8 mouse cellular contexts compared by ENCODE assay signal in the genomic region with DNA sequence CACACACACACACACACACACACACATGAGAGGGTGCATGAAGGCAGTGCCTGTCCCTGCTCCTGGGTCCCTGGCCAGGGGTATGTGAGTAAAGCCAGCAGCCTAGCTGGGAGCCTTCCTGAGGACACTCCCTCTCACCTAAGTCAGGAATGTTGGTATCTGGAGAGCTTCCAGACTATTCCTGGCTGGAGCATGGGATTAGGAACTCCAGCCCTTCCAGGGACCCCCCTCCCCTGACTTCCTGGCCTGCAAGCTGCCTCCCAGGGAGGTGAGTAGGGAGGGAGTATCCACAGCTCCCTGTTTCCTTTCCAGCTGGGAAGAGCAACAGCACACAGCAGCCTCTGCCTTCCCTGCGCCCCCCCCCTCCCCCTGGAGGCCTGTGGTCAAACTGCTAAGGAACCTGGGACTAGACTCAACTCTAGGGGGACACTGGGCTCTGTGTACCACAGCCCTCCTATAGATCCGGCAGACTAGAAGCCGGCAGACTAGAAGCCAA. TPM values are rescaled to one million over a fixed set of nuclear protein-coding genes. Genes with fewer than 3 reads are reported as not detected.
A peak's percentile ranks its signal among the peaks of the same experiment; 100 is the strongest.
DNase-seq lines count a peak whose midpoint lies in the region; ATAC-seq lines count a peak whose summit lies in the region.

No protein-coding gene starts in this region.

- H3K27ac ChIP-seq in midbrain, embryonic 16.5 days (ENCODE audit: low read length) = no peak overlapping the region
- H3K27ac ChIP-seq in midbrain, embryonic 11.5 days (ENCODE audit: low read depth, low read length) = no peak overlapping the region
- H3K27ac ChIP-seq in heart, embryonic 10.5 days = peak overlapping the region; percentile 91
- H3K27ac ChIP-seq in stomach, embryonic 15.5 days = peak overlapping the region; percentile 61

- no peak overlapping the region for H3K4me3 ChIP-seq in midbrain, embryonic 16.5 days (ENCODE audit: low read depth, low read length)
- no peak overlapping the region for H3K4me3 ChIP-seq in midbrain, embryonic 11.5 days (ENCODE audit: low read depth, low read length)
- peak overlapping the region; percentile 50 for H3K4me3 ChIP-seq in heart, embryonic 10.5 days
- H3K4me3 ChIP-seq in stomach, embryonic 15.5 days (replicated peaks) = no peak overlapping the region

- peaks cover 2% of the 10 kb centered on the region; the same call in 1 of the 2 replicates for H3K4me1 ChIP-seq in midbrain, embryonic 16.5 days (ENCODE audit: control insufficient read depth, insufficient read depth, low read length)
- no peaks in the 10 kb centered on the region for H3K4me1 ChIP-seq in midbrain, embryonic 11.5 days (ENCODE audit: control insufficient read depth, insufficient read depth, low read length)
- H3K4me1 ChIP-seq in heart, embryonic 10.5 days = peaks cover 74% of the 10 kb centered on the region
- H3K4me1 ChIP-seq in stomach, embryonic 15.5 days = peaks cover 23% of the 10 kb centered on the region

- 0 out of 2 replicates have a peak, but pooled peaks have one; percentile 10 for ATAC-seq in midbrain, embryonic 16.5 days
- no peak for ATAC-seq in midbrain, embryonic 11.5 days (ENCODE audit: low FRiP score)
- peak; percentile 70; the same call in 1 of the 2 replicates for ATAC-seq in stomach, embryonic 15.5 days (ENCODE audit: insufficient read depth, low FRiP score, low read depth)
- ATAC-seq in erythroblast, adult 5-6 weeks (replicated peaks; ENCODE audit: low FRiP score, poor library complexity, severe bottlenecking) = no peak
- no peak for ATAC-seq in megakaryocyte progenitor cell, adult 5-6 weeks (replicated peaks; ENCODE audit: poor library complexity)

- DNase-seq in midbrain, embryonic 11.5 days (ENCODE audit: low spot score, missing footprints) = no peak
- DNase-seq in heart, embryonic 10.5 days (ENCODE audit: low spot score) = peak; percentile 88
- peak; percentile 84 for DNase-seq in kidney, postnatal 10 days
- DNase-seq in retina, postnatal 1 day = no peak

- H3K9me3 ChIP-seq in midbrain, embryonic 16.5 days (replicated peaks; ENCODE audit: control insufficient read depth, low read length, poor library complexity, severe bottlenecking) = no peaks in the 10 kb centered on the region
- H3K9me3 ChIP-seq in midbrain, embryonic 11.5 days (ENCODE audit: control insufficient read depth, low read length) = no peaks in the 10 kb centered on the region
- no peaks in the 10 kb centered on the region for H3K9me3 ChIP-seq in heart, embryonic 10.5 days
- no peaks in the 10 kb centered on the region for H3K9me3 ChIP-seq in stomach, embryonic 15.5 days

- H3K27me3 ChIP-seq in midbrain, embryonic 16.5 days (ENCODE audit: control insufficient read depth, insufficient read depth, low read depth, low read length) = no peaks in the 10 kb centered on the region
- H3K27me3 ChIP-seq in midbrain, embryonic 11.5 days (ENCODE audit: control insufficient read depth, insufficient read depth, low read length) = no peaks in the 10 kb centered on the region
- peaks cover 10% of the 10 kb centered on the region; the same call in 1 of the 2 replicates for H3K27me3 ChIP-seq in heart, embryonic 10.5 days (ENCODE audit: insufficient read depth, poor library complexity, severe bottlenecking)
- no peaks in the 10 kb centered on the region for H3K27me3 ChIP-seq in stomach, embryonic 15.5 days (replicated peaks)

- H3K9ac ChIP-seq in midbrain, embryonic 16.5 days (ENCODE audit: low read depth, low read length) = no peak overlapping the region
- no peak overlapping the region for H3K9ac ChIP-seq in midbrain, embryonic 11.5 days (ENCODE audit: low read length)
- no peak overlapping the region for H3K9ac ChIP-seq in stomach, embryonic 15.5 days

- 34% methylated on average over 3 of the region's 3 CpGs for WGBS in midbrain, embryonic 16.5 days
- WGBS in midbrain, embryonic 11.5 days = 18% methylated on average over 3 of the region's 3 CpGs
- WGBS in heart, embryonic 10.5 days = 7% methylated on average over 3 of the region's 3 CpGs
- 27% methylated on average over 3 of the region's 3 CpGs for WGBS in stomach, embryonic 15.5 days

- no peak overlapping the region for H3K4me2 ChIP-seq in midbrain, embryonic 16.5 days (ENCODE audit: low read length)
- no peak overlapping the region for H3K4me2 ChIP-seq in midbrain, embryonic 11.5 days
- H3K4me2 ChIP-seq in stomach, embryonic 15.5 days = no peak overlapping the region

- no peaks in the 10 kb centered on the region for H3K36me3 ChIP-seq in midbrain, embryonic 16.5 days (ENCODE audit: control insufficient read depth, insufficient read depth, low read length)
- no peaks in the 10 kb centered on the region for H3K36me3 ChIP-seq in midbrain, embryonic 11.5 days (ENCODE audit: control insufficient read depth, insufficient read depth, low read length)
- no peaks in the 10 kb centered on the region for H3K36me3 ChIP-seq in heart, embryonic 10.5 days
- no peaks in the 10 kb centered on the region for H3K36me3 ChIP-seq in stomach, embryonic 15.5 days

RNA-seq across cellular contexts. Expression of gene A530016L24Rik, which starts 1.2 kb away (rescaled TPM):
- 0.16 and 0.17 TPM in 2 replicates for polyA plus RNA-seq in midbrain, embryonic 16.5 days (2015; fragmentation: Nextera tagmentation; extraction: Ambion mirVana)
- polyA plus RNA-seq in midbrain, embryonic 11.5 days (2014; fragmentation: Nextera tagmentation; extraction: Ambion mirVana) = not detected in 2 replicates
- 5.6 and 12.4 TPM in 2 replicates for polyA plus RNA-seq in heart, embryonic 10.5 days (2016; fragmentation: Nextera tagmentation; extraction: Ambion mirVana)
- polyA plus RNA-seq in stomach, embryonic 15.5 days (2015; fragmentation: Nextera tagmentation; extraction: Ambion mirVana) = 0.18 and 0.21 TPM in 2 replicates
- not detected in 2 replicates for total RNA-seq in erythroblast, adult 5-6 weeks (2015; ENCODE audit: low replicate concordance)
- total RNA-seq in erythroblast, adult 5-6 weeks (2017; ENCODE audit: low replicate concordance) = not detected in 2 replicates
- not detected in 2 replicates for total RNA-seq in megakaryocyte progenitor cell, adult 5-6 weeks (2015)
- not detected in 2 replicates for total RNA-seq in megakaryocyte progenitor cell, adult 5-6 weeks (2017)

RNA-seq across cellular contexts. Expression of gene Tmem179, which starts 26.1 kb away (rescaled TPM):
- 96.8 and 100 TPM in 2 replicates for polyA plus RNA-seq in midbrain, embryonic 16.5 days (2015; fragmentation: Nextera tagmentation; extraction: Ambion mirVana)
- polyA plus RNA-seq in midbrain, embryonic 11.5 days (2014; fragmentation: Nextera tagmentation; extraction: Ambion mirVana) = 4.9 and 5.9 TPM in 2 replicates
- polyA plus RNA-seq in heart, embryonic 10.5 days (2016; fragmentation: Nextera tagmentation; extraction: Ambion mirVana) = 1.2 and 1.5 TPM in 2 replicates
- polyA plus RNA-seq in stomach, embryonic 15.5 days (2015; fragmentation: Nextera tagmentation; extraction: Ambion mirVana) = 2.7 TPM in 2 replicates
- not detected in 2 replicates for total RNA-seq in erythroblast, adult 5-6 weeks (2015; ENCODE audit: low replicate concordance)
- total RNA-seq in erythroblast, adult 5-6 weeks (2017; ENCODE audit: low replicate concordance) = not detected in 2 replicates
- total RNA-seq in megakaryocyte progenitor cell, adult 5-6 weeks (2015) = not detected in 2 replicates
- not detected in 2 replicates for total RNA-seq in megakaryocyte progenitor cell, adult 5-6 weeks (2017)

Comparison
In these comparisons a context has a peak if more than half of its experiments do, and no peak if none do; other contexts are left out.
1. ATAC-seq: peak in midbrain, embryonic 16.5 days (single experiment) and stomach, embryonic 15.5 days (single experiment); none in midbrain, embryonic 11.5 days (single experiment), erythroblast, adult 5-6 weeks (single experiment) and megakaryocyte progenitor cell, adult 5-6 weeks (single experiment).
2. RNA of gene Tmem179, which starts 26.1 kb away (polyA plus RNA-seq): 96.8 to 100 TPM in midbrain, embryonic 16.5 days; 4.9 to 5.9 TPM in midbrain, embryonic 11.5 days, 2.7 TPM in stomach, embryonic 15.5 days and 1.2 to 1.5 TPM in heart, embryonic 10.5 days; every median in the first group is over 10 times any median in the second.
3. H3K27ac ChIP-seq: peak in heart, embryonic 10.5 days (single experiment) and stomach, embryonic 15.5 days (single experiment); none in midbrain, embryonic 16.5 days (single experiment) and midbrain, embryonic 11.5 days (single experiment).
4. DNase-seq: peak in heart, embryonic 10.5 days (single experiment) and kidney, postnatal 10 days (single experiment); none in midbrain, embryonic 11.5 days (single experiment) and retina, postnatal 1 day (single experiment).